Mouse (Mus musculus) heart, postnatal 36 days (tissue): ENCODE measurements around the gene Amotl1. TPM values are rescaled to one million over a fixed set of nuclear protein-coding genes. Genes with fewer than 3 reads are reported as not detected.

ENCODE experiments used
- DNase-seq, 2 experiments: peaks; one replicate each; pipeline ENCODE4 v3.0.0; 2021 to 2022
- intact Hi-C: fragments of 180-260 bp; cut with DNase I; formaldehyde crosslinking; loops from one replicate; pipeline ENCODE4 v1.15.1; 2025
- total RNA-seq, 2 experiments: library from RNA; stranded (reverse); gene quantifications; 2 replicates each; pipeline ENCODE4 v1.2.3; 2021

Gene Amotl1
- total RNA-seq, 2 experiments from 2014 or later = 52.8 to 58.6 TPM

DNA sequence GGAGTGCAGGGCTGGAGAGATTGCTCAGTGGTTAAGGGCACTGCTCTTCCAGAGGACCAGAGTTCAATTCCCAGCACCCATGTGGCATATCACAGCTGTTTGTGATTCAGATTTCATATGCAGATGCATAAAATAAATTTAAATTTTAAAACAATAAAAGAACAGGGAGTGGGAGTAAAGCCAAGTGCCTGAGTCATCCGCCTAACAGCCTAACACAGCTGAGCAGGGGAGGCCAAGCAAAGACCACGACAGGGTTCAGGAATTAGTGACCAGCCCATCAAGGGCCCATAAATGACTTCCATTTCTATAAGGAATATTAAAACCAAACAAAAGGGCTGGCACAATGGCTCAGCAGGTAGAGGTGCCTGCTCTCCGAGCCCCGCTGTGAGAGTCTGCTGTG is 84.3 kb downstream of the Amotl1 start:
- intact Hi-C loops = no loop called here
- DNase-seq = no peak

DNA sequence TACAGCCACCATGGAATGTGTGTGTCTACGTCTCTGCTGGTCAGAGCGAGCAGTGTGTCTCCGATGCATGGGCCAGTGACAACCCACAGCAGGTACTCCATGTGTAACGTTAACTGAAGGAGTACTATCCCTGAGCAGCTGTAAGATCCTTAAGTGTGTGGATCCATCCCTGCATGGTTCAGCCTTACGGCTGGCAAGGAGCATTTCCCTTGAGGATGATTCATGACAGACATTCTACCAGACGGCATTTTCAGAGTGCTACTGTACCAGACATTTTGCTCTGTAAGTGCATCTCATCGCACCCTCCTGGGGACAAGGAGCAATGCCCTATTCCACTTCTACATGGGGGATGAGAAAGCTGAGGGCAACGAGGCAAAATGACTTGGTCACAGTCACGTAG is 84.9 kb downstream of the Amotl1 start:
- intact Hi-C loops = no loop called here
- no peak for DNase-seq

DNA sequence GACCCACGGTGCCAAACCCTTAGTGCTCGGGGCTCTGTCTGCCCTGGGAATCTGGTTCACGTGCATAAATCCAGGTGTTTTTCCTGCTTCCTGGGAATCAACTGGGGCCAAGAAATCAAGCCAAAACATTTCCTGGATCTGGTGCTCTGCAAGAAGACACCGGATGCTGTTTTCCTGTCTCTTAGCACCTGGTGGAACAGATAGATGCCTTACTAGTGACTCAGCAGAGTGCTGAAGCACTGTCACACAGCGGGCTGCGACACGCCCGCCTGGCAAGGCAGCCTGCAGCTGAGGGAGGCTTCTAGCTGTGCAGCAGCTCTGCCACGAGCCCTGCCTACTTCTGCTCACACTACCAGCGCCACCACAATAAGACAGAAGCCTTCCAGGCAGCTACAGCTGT is 85.4 kb downstream of the Amotl1 start:
- DNase-seq = no peak

DNA sequence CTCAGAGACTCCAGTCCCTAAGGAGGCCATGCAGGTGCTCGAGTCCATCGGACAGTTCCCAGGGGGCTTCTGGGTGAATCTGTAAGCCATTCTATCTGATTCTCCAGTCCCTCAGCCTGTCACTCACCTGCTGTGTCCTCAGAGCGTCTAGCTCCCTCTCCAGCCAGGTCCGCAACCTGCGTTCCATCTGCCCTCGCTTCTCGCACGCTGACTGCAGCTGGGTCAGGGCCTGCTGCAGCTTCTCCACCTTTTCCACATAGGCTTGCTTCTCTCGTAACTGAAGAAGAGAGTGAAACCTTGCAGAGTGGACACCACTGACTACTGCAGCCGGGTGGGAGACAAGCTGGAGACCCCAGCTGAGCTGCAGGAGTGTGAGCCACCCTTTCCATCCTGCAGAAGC is 86.5 kb downstream of the Amotl1 start:
- DNase-seq = no peak
- intact Hi-C loops = no loop called here

More for the DNA sequence above, 85.4 kb downstream of the Amotl1 start:
- intact Hi-C loops = no loop called here

DNA sequence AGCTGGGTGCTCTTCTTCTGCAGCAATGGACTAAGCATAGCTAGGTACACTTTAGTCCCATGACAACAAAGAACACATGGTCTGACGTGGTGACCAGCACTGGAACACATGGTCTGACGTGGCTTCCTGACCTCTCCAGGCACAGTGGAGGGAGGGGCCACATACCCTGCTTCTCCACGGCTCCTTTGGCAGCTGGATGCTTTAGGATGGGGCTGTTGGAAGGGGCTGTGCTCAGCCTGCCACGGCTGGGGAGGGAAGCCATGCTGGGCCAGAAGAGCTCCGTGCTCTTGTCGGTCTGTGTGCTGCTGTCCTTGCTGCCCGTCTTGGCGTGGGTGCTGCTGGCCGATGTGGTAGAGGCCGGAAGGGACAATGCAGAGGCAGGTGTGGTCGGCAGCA is 96.5 kb downstream of the Amotl1 start:
- intact Hi-C loops = no loop called here
- DNase-seq = no peak

DNA sequence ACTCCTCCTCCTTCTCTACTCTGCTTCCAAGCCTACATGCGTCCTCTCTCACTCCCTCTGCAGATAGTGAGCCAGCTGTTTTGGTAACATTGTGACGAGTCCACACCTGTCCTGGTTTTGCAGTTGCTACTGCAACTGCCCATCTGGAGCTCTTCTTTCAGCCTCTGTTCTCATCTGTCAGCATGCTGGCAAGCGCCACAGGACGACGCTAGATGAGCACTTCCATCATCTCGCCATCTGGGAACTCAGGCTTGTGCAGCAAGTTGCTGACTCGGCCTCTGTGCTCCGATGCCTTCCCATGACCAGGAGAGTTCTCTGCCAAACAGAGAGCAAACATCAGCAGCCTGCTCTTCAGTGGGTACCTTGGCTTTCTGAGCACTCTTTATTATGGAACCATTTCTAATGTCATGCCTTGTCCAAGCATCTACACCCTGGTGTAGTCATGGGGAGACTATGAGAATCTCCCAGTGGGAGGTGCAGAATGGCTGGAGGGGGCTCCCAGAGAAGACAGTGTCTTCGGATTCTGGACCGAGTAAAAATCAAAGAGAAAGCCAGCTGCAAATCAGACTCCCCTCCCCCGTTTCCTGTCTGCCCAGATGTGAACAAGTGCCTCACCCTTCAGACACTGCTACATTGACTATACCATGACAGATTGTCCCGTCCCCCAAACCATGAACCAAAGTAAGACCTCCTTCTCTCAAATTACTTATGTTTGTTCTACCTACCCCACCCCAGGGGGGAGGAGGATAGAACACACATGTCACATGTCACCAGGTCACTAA is 97.1 kb downstream of the Amotl1 start:
- peak; percentile 12 to 31 for DNase-seq
- intact Hi-C loops = no loop called here

DNA sequence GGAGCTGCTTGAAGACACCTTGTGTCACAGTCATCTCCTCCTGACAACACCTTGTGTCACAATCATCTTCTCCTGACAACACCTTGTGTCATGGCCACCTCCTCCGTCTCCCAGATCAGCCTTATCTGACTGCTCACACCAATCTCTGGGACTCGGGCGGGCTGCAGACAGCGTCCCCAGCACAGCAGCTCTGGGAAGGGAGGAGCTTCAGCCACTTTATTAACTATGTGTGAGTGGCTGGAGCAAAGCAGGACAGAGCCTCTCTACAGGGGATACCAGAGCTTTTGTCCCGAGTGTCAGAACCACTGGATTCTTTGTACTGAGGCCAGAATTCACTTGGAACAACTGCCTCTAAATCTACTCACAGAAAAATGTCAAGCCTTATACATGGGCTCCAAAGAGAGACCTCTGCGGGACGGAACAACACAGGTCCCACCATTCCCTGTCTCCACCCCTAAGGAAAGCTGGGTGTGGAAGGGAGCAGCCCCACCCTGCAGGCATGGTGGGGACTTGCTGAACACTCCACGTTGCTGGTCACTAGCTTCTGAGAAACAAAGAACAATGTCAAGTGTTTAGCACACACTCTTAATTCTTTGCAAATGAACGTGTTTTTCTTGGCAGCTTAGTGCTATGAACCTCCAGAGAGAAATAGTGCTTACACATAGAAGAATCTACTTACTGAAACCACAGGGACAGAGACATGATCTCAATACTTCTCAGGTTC is 100.7 kb downstream of the Amotl1 start:
- DNase-seq = no peak
- intact Hi-C loops = no loop called here

DNA sequence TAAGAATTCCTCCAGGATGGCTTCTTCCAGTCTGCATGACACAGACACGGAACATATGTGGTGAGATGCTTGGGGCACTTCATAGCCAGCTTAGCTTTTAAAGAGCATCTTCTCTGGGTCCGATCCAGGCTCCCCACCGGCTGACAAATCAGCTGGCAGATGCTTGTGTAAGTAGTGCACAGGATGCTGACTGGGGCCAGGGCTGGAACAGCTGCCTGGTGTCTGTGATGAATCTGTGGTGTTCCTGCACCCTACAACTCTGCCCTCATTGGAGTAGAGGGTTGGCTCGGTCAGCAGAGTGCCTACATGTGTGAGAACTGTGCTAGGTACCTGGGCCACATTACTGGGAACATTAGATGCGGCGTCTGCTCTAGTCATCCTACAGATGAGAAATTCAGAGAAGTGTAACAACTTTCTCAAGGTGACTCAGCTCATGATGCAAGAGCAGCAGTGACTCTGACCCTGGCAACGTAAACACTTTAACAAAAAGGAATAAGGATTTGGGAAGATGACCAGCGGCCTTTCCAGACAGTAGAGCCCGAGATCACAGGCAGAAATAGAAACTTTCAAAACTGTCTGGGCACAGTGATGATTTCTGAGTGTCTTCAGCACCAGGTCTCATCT is 109.9 kb downstream of the Amotl1 start:
- intact Hi-C loops = no loop called here
- no peak for DNase-seq

DNA sequence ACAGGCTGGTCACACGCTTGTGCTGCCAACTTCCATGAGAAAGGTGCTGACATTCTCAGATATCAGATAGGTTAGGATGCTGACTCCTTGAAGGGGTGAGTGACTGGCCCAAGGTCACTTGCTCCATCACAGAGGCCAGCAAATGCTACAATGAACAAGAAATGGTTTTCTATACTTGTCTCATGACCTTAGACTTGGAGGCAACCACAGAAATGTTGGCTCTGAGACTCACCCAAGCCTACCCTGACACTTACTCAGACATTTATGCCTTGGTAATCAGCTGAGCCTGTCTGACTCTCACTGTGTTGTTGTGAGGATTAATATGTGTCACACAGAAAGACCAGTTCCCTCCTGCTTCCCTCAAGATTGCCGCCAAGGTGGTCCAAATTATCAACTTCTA is 111.2 kb downstream of the Amotl1 start:
- DNase-seq = no peak
- intact Hi-C loops = no loop called here

DNA sequence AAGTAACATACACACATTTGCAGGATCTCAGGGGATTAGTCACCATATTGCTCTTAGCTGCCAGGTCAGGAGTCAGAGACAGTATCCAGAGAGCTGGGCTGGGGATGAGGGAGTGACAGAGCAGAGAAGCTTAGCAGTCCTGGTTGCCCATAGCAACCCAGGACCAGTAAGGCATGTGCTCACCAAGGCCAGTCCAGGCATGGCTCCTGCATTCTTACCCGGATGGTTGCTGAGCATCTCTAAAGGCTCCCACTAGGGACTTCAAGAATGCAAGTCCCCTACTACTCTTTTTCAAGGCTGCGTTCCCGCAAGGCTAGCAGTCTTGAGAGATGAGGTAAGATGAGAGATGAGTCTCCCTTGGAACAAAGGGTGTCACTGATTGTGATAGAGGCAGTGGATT is 112.6 kb downstream of the Amotl1 start:
- intact Hi-C loops = no loop called here
- DNase-seq = no peak

DNA sequence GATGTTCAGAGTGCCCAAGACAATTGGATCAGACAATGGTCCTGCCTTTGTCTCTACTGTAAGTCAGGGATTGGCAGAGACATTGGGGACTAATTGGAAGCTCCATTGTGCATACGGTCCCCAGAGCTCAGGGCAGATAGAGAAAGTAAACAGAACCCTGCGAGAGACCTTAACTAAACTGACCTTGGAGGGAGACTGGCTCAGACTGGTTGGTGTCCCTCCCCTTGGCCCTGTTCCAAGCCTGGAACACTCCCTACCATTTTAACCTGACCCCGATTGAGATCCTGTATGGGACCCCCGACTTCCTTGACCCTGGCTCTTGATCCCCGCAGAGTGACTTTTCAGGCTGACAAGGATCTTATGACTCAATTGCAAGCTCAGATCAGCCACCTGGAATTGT is 114.9 kb downstream of the Amotl1 start:
- no peak for DNase-seq
- intact Hi-C loops = no loop called here

DNA sequence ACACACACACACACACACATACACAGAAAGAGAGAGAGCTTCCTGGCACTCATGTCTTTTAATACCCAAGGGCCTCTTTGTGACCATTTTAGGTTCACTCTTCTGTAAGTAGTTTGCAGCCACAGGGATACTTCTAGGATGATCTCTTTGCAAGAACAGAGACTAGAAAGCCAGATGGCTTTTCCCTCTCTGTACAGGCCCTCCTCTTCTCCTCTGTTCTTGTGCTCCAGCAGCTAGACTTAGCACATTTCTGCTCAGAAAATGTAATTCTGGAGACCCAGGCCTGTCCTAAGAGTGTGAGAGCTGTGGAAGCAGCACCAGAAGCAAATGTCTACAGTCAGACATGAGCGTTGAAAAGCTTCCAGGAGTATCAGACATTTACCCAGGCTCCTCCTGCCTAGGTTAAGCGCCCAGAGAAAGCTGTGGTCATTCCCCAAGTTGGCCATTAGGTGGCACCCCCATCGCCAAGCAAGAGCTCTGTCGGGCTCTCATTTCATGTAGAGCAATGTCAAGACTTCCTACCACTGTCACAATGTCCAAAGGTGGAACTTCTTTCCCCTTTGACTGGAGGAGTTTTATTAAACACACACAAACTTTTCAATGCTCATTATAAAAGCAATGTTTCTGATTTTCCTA is 121.3 kb downstream of the Amotl1 start:
- DNase-seq = peak; percentile 81 to 82

DNA sequence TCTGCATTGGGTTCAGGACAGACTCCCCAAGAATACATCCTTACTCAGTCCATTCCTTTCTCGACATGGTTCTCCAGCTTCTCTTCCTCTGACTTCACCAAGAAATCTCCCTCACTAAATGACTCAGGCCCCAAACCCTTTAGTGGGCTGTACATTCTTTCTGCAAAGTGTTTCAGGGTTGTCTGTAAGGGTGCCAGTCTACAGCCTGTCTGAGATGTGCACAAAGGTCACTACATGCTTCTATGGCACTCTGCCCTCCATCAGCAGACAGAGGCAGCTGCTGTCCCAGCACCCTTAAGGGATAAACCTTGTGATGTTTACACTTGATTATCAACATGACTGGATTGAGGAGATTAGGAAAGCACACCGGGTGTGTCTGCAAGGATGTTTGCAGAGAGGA is 123.2 kb downstream of the Amotl1 start:
- intact Hi-C loops = loop anchor here (2.0 to 5.0 kb wide), 2 partner anchors 133 to 241 kb away; no protein-coding TSS in a partner anchor
- DNase-seq = no peak

More for the DNA sequence above, 121.3 kb downstream of the Amotl1 start:
- intact Hi-C loops = loop anchor here (1.0 to 5.0 kb wide), 3 partner anchors 131 to 239 kb away; no protein-coding TSS in a partner anchor

DNA sequence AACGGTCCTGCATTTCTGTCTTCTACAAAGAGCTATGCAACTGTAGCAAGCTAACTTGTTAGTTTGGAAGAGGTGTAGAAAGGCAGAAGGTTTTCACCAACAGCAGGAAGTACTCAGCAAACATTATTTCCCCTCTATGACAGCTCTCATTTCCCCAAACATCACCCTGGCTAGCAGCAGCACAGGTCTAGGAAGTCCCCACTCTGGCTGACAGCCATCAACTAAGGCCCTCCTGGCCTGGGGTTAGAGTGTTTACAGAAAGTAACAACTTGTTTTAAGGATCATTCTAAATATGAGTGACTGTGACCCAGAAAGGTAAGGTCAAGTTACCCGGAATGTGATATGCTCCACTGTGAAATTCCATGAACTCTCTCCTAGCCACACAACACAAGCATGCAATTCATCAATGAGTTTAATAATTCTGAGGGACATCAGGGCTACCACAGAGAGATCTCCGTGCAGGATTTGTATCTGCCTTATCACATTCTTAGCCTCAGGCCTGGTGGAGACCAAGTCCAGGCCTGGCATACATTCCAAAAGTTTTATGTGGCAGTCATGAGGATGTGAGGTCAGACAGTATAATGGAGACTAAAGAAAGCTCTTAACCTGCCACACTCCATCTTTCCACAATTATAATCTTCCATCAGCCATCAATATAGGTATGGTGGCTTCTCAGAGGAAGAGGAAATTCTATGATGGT is 123.7 kb downstream of the Amotl1 start:
- intact Hi-C loops = loop anchor here (5.0 kb wide), 1 partner anchor 241 kb away; no protein-coding TSS in a partner anchor

DNA sequence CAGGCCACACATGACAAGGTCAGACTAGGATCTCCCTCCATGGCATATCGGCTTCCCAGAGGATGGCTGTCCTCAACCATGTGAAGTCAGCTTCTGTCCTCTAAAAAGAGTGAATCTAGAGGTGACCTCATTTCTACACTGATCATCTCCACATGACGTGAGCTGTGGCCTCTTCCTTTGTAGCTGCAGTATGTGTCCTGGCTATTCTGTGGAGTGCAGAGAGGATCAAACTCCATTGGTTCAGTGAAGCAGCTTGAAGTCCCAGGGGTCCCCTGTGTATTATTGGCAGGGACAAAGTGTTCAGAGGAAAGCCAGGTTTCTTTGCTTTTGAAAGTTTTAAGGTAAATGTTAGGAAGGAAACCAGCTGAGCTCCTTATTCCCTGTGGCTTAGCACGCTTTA is 126.8 kb downstream of the Amotl1 start:
- no peak for DNase-seq
- intact Hi-C loops = loop anchor here (10.0 kb wide), 1 partner anchor 497 kb away; no protein-coding TSS in a partner anchor

More for the DNA sequence above, 123.7 kb downstream of the Amotl1 start:
- no peak for DNase-seq

DNA sequence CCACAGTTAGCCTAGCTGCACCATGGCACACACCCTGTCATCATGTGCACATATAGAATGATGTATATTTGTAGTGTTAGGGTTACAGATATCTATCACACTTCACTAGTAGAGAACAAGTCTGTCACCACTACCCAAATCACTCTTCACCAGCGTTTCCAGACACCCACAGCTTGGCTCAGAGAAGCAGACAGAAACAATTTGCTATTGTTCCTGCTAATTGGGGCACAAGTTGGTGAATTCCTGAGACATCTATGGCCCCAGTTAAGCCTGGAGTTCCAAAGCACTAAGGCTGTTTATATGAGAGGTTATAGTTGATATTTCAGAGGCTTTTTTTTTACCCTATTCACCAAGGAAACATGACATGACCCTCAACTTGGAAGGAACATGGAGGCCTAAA is 127.6 kb downstream of the Amotl1 start:
- DNase-seq = no peak
- intact Hi-C loops = loop anchor here (10.0 kb wide), 1 partner anchor 498 kb away; no protein-coding TSS in a partner anchor

DNA sequence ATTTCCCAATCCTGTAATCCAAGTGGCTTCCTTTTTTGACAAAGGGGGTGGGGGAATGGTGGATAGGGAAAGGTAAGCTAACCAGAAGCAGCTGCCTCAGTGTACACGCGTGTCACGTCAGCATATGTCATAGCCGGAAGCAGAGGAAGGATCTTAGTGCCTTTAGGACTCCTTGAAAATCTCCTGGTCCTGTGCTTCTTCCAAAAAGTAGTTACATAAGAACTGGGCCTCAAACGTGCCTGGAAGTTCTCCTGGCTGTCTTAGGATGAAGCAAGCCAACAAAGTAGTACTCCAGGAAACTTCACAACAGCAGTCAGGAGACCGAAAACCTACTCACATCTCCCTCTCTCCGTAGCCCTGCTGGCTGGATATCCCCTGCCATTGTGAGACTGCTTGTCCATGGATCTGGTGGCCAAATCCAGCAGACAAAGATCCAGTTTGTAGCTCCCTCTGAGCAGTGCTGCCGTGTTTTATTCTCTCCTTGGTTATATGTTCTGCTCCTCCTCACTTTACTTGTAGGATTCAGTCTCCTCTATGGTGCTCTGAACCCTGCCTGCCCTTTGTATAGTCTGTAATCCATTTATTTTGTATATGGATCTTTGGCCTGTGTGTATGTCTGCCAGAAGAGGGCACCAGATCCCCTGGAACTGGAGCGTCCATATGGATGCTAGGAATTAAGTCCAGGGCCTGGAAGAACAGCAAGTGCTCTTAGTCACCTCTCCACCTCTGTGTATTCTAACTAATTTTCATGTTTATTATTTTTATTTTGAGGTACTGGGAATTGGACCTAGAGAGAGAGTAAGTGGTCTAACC is 132.0 kb downstream of the Amotl1 start:
- intact Hi-C loops = loop anchor here (2.0 to 10.0 kb wide), 2 partner anchors 186 to 502 kb away; no protein-coding TSS in a partner anchor
- DNase-seq = peak; percentile 17 to 18

DNA sequence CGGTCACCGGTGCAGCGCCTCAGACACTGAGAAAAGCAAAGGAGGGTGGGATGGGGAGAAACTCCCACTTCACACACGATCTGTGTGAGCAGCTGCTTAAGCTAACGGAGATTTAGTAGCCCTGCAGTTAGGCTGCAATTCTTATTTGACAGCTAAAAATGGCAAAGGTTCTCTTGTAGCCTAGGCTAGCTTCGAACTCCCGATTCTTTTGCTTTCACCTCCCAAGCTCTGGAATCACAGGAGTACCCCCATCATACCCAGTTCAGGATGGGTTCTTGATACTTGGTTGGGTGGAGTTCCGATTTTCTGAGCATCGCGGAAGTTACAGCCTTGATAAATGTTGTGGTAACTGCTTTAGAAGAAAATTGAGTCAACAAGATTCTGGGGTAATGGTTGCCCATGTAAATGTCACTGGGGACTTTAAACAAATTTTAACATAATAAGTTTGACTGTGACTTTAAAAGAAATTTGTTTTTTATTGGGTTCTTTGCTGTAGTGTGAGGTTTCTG is 143.9 kb downstream of the Amotl1 start:
- intact Hi-C loops = loop anchor here (2.0 to 10.0 kb wide), 4 partner anchors 120 to 1256 kb away; partner anchors contain the start of genes Ankrd49, Ccdc82, Cep57 and Endod1
- DNase-seq = no peak
